Mouse (Mus musculus): ENCODE measurements around the gene Shprh. TPM values are rescaled to one million over a fixed set of nuclear protein-coding genes. Genes with fewer than 3 reads are reported as not detected.
"Not testable (repeated sequence)": the region's sequence is repeated elsewhere in the genome, so short reads cannot be mapped to it uniquely, and the experiment has no call there.

Shprh gene
- polyA plus RNA-seq, 1 experiment from 2014 or later: 9.4 TPM

DNA sequence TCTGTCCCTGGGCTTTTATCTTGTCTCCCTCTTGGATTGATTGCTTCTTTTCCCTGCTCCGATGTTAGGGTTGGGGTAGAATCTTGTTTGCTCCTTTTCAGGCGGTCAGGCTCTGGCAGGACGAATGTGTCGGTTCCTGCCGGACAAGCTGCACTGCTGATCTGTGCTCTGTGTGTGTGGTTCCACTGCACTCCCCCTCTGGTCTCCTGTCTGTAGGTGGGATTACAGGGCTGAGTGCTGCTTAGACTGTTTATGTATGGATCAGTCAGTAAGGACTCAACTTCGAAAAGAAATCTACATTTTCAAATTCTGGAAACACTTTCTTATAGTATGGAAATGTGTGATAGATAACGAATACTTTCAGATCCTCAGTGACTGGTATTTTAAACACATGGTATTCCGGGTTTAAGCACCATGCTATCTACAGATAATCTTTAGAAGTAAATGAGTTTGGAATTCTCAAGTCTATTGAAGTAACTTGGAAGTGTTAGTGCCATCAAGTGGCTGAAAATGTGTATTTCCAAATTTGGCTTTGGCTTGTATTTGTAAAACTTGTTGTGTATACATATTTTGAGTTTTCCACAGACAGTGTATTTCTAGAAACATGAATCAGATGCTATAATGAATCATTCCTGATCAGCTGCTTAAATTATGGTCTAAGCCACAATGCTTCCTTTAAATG lies 26.7 kb downstream of the Shprh start:
- Histone ChIP-seq H3K4me2 (no peak overlapping the region), H3K36me3 (peaks cover 38% of the 10 kb centered on the region), H3K9me3 (replicated peaks) (no peaks in the 10 kb centered on the region), H3K9ac (no peak overlapping the region), H3K27me3 (no peaks in the 10 kb centered on the region), H3K4me1 (replicated peaks) (peaks cover 4% of the 10 kb centered on the region; the same call in 1 of the 2 replicates), H3K27ac (no peak overlapping the region), H3K4me3 (no peak overlapping the region)
- WGBS: 72% methylated on average over 8 of the region's 8 CpGs
- ATAC-seq (replicated peaks; ENCODE audit: insufficient number of reproducible peaks, insufficient read depth, low FRiP score, low read depth): no peak

DNA sequence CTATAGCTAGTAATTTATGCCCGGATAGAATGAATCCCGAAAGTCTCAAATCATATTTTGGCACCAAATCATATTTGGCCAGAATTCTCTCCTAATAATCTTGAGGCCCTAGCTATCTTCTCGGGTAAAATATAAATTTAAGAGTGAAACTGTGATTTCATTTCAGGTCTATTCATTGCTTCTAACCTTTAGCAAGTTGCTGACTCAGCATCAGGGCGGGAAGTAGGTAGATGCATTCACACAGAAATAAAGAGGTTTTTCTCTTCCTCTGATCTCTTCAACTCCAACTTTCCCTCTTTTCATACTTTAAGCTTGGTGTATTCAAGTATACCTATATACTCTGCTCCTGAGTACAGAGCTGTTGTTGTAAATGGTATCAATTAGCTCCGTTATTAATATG lies 30.9 kb downstream of the Shprh start:
- 91% methylated on average over 5 of the region's 5 CpGs for WGBS
- Histone ChIP-seq H3K36me3 (peaks cover 40% of the 10 kb centered on the region), H3K9ac (no peak overlapping the region), H3K9me3 (replicated peaks) (no peaks in the 10 kb centered on the region), H3K4me3 (no peak overlapping the region), H3K4me2 (no peak overlapping the region), H3K4me1 (replicated peaks) (no peaks in the 10 kb centered on the region), H3K27me3 (no peaks in the 10 kb centered on the region), H3K27ac (no peak overlapping the region)
- no peak for ATAC-seq (replicated peaks; ENCODE audit: insufficient number of reproducible peaks, insufficient read depth, low FRiP score, low read depth)

DNA sequence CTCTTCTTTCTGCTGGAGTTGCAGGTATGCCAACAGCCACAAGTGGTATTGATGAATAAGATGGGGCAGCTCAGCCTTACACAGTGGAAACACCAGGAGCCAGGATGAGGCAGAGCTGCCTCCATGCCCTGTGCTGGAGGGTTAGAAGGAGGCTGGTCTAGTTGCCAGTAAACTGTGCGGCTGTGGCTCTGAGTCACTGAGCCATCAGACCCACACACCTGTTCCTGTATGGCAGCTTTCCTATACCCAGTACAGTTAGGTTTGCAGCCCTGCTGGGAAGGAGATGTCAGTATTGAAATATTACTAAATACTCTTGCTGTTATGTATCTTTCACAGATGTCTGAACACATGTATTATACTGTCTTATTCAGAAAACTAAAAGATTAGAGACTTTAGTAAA lies 48.1 kb downstream of the Shprh start:
- H3K36me3 ChIP-seq: peaks cover 39% of the 10 kb centered on the region
- no peak overlapping the region for H3K27ac ChIP-seq

DNA sequence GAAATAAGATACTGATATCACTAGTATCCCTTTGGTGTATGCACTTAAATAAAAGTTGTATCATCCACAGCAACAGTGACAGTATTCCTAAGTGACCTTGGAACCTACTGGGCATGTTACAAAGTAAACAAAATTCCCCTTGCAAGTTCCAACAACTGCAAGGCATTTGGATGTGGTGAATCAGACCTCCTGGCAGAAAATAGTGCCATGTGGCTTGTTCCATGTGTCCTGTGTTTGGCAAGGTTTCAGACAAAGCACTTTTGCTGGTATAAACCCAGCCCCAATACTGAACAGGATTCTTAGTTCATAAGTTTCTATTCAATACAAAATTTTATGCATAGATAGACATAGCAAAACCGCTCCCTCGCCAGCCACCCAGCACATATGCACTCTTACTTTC lies 49.1 kb downstream of the Shprh start:
- WGBS: 93% methylated on average over 2 of the region's 2 CpGs
- H3K36me3 ChIP-seq: peaks cover 44% of the 10 kb centered on the region

More for the DNA sequence above, 48.1 kb downstream of the Shprh start:
- no peak for ATAC-seq (replicated peaks; ENCODE audit: insufficient number of reproducible peaks, insufficient read depth, low FRiP score, low read depth)
- no peaks in the 10 kb centered on the region for H3K27me3 ChIP-seq
- H3K9ac ChIP-seq: no peak overlapping the region
- H3K4me3 ChIP-seq: no peak overlapping the region
- H3K4me2 ChIP-seq: no peak overlapping the region
- WGBS: 87% methylated on average over 1 of the region's 1 CpGs
- peaks cover 5% of the 10 kb centered on the region; the same call in 1 of the 2 replicates for H3K4me1 ChIP-seq (replicated peaks)
- no peaks in the 10 kb centered on the region for H3K9me3 ChIP-seq (replicated peaks)

DNA sequence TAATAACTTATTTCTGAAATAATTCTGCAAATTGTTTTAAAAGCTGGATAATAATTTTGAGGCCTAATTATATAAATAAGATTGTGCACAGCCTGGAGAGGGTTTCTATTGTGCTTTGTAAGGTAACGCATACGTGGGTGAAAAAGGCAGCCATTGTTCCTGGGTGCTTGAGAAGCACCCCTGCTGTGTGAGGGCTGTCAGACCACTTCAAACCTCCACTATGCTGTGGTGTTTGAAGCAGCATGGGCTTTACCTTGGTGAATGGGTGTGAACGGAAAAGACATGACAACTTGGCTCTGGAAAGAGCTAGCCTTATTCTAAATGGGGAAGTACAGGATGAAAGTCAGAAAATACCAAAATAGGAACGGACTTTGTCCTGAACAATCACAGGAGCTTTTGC lies 50.8 kb downstream of the Shprh start:
- H3K4me1 ChIP-seq (replicated peaks): peaks cover 5% of the 10 kb centered on the region; the same call in 1 of the 2 replicates
- no peak overlapping the region for H3K4me3 ChIP-seq
- 56% methylated on average over 4 of the region's 4 CpGs for WGBS
- no peak overlapping the region for H3K4me2 ChIP-seq
- no peaks in the 10 kb centered on the region for H3K27me3 ChIP-seq
- no peak; the same call in 1 of the 2 replicates for ATAC-seq (replicated peaks; ENCODE audit: insufficient number of reproducible peaks, insufficient read depth, low FRiP score, low read depth)
- no peaks in the 10 kb centered on the region for H3K9me3 ChIP-seq (replicated peaks)
- H3K27ac ChIP-seq: no peak overlapping the region
- H3K36me3 ChIP-seq: peaks cover 35% of the 10 kb centered on the region
- no peak overlapping the region for H3K9ac ChIP-seq

More for the DNA sequence above, 49.1 kb downstream of the Shprh start:
- Histone ChIP-seq H3K9me3 (replicated peaks) (no peaks in the 10 kb centered on the region), H3K4me3 (no peak overlapping the region), H3K9ac (no peak overlapping the region), H3K27me3 (no peaks in the 10 kb centered on the region), H3K4me1 (replicated peaks) (peaks cover 5% of the 10 kb centered on the region; the same call in 1 of the 2 replicates), H3K4me2 (no peak overlapping the region), H3K27ac (no peak overlapping the region; the same call in 1 of the 2 replicates)
- ATAC-seq (replicated peaks; ENCODE audit: insufficient number of reproducible peaks, insufficient read depth, low FRiP score, low read depth): no peak

DNA sequence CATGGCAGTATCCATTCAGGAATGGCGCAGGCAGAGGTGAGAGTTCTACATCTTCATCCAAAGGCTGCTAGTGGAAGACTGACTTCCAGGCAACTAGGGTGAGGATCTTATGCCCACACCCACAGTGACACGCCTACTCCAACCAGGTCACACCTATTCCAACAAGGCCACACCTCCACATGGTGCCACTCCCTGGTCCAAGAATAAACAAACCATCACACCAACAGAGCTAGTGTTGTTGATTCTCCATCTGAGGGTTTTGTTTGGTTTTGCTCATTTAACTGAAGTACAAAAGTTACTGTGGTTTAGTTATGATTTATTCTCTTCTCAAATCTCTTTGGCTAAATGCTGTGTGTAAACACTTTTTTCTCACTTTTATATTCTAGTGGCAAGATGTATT lies 56.7 kb downstream of the Shprh start:
- H3K4me1 ChIP-seq (replicated peaks); H3K27ac ChIP-seq; H3K9ac ChIP-seq; H3K27me3 ChIP-seq; ATAC-seq (replicated peaks; ENCODE audit: insufficient number of reproducible peaks, insufficient read depth, low FRiP score, low read depth); H3K4me3 ChIP-seq; H3K9me3 ChIP-seq (replicated peaks); H3K4me2 ChIP-seq: not testable (repeated sequence)
- H3K36me3 ChIP-seq: peaks cover 37% of the 10 kb centered on the region
- WGBS: 86% methylated on average over 2 of the region's 2 CpGs

DNA sequence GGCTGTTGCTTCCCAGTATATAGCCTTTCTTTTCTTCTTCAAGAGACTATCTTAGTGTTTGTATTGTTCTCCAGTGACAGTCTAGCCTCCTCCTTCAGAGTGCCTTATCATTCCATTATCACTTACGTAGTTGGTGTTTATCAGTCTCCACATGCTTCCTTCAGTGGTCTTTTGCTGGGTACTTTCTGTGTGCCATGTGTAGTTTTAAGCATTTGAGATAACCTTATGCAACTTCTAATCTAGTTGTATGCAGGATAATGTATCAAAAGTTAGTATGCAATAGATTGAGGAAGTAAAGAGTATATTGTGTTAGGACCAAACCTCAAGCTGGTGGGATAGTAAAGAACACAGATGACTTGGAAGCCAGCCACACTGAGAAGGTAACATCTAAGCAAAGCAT lies 59.4 kb downstream of the Shprh start:
- Histone ChIP-seq H3K4me1 (replicated peaks) (no peaks in the 10 kb centered on the region), H3K9ac (no peak overlapping the region), H3K27me3 (no peaks in the 10 kb centered on the region), H3K9me3 (replicated peaks) (no peaks in the 10 kb centered on the region), H3K4me2 (no peak overlapping the region), H3K27ac (no peak overlapping the region), H3K36me3 (peaks cover 33% of the 10 kb centered on the region), H3K4me3 (no peak overlapping the region)
- 76% methylated on average over 1 of the region's 1 CpGs for WGBS
- no peak for ATAC-seq (replicated peaks; ENCODE audit: insufficient number of reproducible peaks, insufficient read depth, low FRiP score, low read depth)

- no peak overlapping the region for H3K9ac ChIP-seq
- H3K4me2 ChIP-seq: no peak overlapping the region
- peaks cover 33% of the 10 kb centered on the region for H3K36me3 ChIP-seq
- H3K27ac ChIP-seq: no peak overlapping the region
- no peaks in the 10 kb centered on the region for H3K9me3 ChIP-seq (replicated peaks)
- H3K27me3 ChIP-seq: no peaks in the 10 kb centered on the region
- H3K4me1 ChIP-seq (replicated peaks): no peaks in the 10 kb centered on the region
- no peak for ATAC-seq (replicated peaks; ENCODE audit: insufficient number of reproducible peaks, insufficient read depth, low FRiP score, low read depth)
- 64% methylated on average over 4 of the region's 4 CpGs for WGBS
- H3K4me3 ChIP-seq: no peak overlapping the region
Observed at GRCm38 (mm10) chr10:11212003-11212402, 62.8 kb downstream of the Shprh start.

- no peaks in the 10 kb centered on the region for H3K36me3 ChIP-seq
- no peak overlapping the region for H3K9ac ChIP-seq
- no peak overlapping the region for H3K4me2 ChIP-seq
- H3K27ac ChIP-seq: no peak overlapping the region
- no peaks in the 10 kb centered on the region for H3K27me3 ChIP-seq
- ATAC-seq (replicated peaks; ENCODE audit: insufficient number of reproducible peaks, insufficient read depth, low FRiP score, low read depth): no peak
- H3K9me3 ChIP-seq (replicated peaks): no peaks in the 10 kb centered on the region
- WGBS: 94% methylated on average over 3 of the region's 3 CpGs
- H3K4me3 ChIP-seq: no peak overlapping the region
- peaks cover 8% of the 10 kb centered on the region for H3K4me1 ChIP-seq (replicated peaks)
Observed at GRCm38 (mm10) chr10:11226442-11226841, 77.2 kb downstream of the Shprh start.

- H3K27me3 ChIP-seq: no peaks in the 10 kb centered on the region
- H3K27ac ChIP-seq: peak overlapping the region; percentile 64
Observed at GRCm38 (mm10) chr10:11229545-11230178, 80.4 kb downstream of the Shprh start.

DNA sequence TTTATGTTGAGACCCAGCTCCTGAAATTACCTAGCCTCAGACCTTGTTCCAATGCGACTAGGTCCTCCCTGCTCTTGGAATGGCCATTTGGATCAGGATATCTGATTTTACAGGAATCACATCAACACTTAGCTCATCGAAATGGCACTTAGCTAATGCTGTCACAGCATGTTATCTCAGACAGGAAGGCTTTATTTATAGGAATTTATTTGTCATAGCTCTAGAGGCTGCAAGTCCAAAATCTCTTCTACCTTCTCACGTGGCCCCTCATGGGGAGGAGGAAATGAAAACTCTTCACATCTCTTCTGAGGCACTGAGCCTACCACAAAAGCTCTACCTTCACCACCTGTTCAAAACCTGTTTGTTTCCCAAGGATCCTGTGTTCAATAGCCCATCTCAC lies 84.0 kb downstream of the Shprh start:
- Histone ChIP-seq H3K36me3 (no peaks in the 10 kb centered on the region), H3K9me3 (replicated peaks) (no peaks in the 10 kb centered on the region), H3K9ac (no peak overlapping the region), H3K4me1 (replicated peaks) (peaks cover 13% of the 10 kb centered on the region), H3K27me3 (no peaks in the 10 kb centered on the region), H3K4me3 (no peak overlapping the region), H3K4me2 (no peak overlapping the region), H3K27ac (peak overlapping the region; percentile 55)
- ATAC-seq (replicated peaks; ENCODE audit: insufficient number of reproducible peaks, insufficient read depth, low FRiP score, low read depth): peak; percentile 55; the same call in 1 of the 2 replicates
- WGBS: 23% methylated on average over 3 of the region's 3 CpGs

More at GRCm38 (mm10) chr10:11229545-11230178, 80.4 kb downstream of the Shprh start:
- no peak overlapping the region for H3K9ac ChIP-seq
- ATAC-seq (replicated peaks; ENCODE audit: insufficient number of reproducible peaks, insufficient read depth, low FRiP score, low read depth): no peak
- peaks cover 13% of the 10 kb centered on the region for H3K4me1 ChIP-seq (replicated peaks)
- H3K9me3 ChIP-seq (replicated peaks): no peaks in the 10 kb centered on the region
- no peak overlapping the region for H3K4me3 ChIP-seq
- 26% methylated on average over 6 of the region's 6 CpGs for WGBS
- no peaks in the 10 kb centered on the region for H3K36me3 ChIP-seq
- peak overlapping the region; percentile 26; the same call in 1 of the 2 replicates for H3K4me2 ChIP-seq

DNA sequence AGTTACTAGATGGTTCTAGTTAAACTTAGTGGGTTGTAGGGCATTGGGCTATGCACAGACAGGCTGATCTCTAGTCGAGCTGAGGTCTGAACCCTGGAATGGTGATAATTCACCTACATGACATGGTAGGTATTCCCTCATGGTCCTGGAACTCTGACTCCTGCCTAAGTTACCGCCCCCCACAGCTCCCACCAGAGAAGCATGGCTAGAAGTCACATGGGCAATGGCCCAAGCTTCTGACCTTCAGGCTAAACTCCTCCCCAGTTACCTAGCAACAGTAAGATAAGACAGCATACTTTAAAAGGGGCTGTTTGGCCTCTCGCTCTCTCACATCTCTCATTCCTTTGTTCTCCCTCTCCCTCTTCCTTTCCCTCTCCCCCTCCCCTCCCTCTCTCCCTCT lies 93.8 kb downstream of the Shprh start:
- H3K4me2 ChIP-seq; H3K9me3 ChIP-seq (replicated peaks); H3K9ac ChIP-seq; ATAC-seq (replicated peaks; ENCODE audit: insufficient number of reproducible peaks, insufficient read depth, low FRiP score, low read depth); H3K4me1 ChIP-seq (replicated peaks); H3K27ac ChIP-seq; H3K27me3 ChIP-seq; H3K4me3 ChIP-seq; H3K36me3 ChIP-seq: not testable (repeated sequence)
- 32% methylated on average over 3 of the region's 3 CpGs for WGBS

Measured in heart, embryonic 15.5 days (tissue).